Mouse (Mus musculus) forebrain, postnatal 0 days (tissue): Measurements from ENCODE around the gene Nr5a2. TPM values are rescaled to one million over a fixed set of nuclear protein-coding genes. Genes with fewer than 3 reads are reported as not detected.

Experiments used
- ATAC-seq: fragments of 200-750 bp; cut with Nextera tagmentation; 2 replicates; pipeline ENCODE4 v1.8.0; 2017; ENCODE audit warnings: mild to moderate bottlenecking, moderate library complexity
- DNase-seq: peaks from one replicate; pipeline ENCODE4 v3.0.0-alpha.2; 2015
- H3K27ac ChIP-seq: fragments of 300-500 bp; sonication (generic); 2 replicates; pipeline ENCODE4 v1.5.1; 2014; ENCODE audit warnings: low read depth, mild to moderate bottlenecking, antibody characterized with exemption, low read length, moderate library complexity, mixed read lengths
- H3K27me3 ChIP-seq: fragments of 300-500 bp; sonication (generic); 2 replicates; pipeline ENCODE4 v1.6.1; 2014; ENCODE audit warnings: mild to moderate bottlenecking, low read length, mixed read lengths; ENCODE audit not compliant: insufficient read depth
- H3K36me3 ChIP-seq: fragments of 300-500 bp; sonication (generic); 2 replicates; pipeline ENCODE4 v1.6.1; 2014; ENCODE audit warnings: mild to moderate bottlenecking, moderate library complexity; ENCODE audit not compliant: insufficient read depth
- H3K4me1 ChIP-seq: fragments of 300-500 bp; sonication (generic); 2 replicates; pipeline ENCODE4 v1.6.1; 2014; ENCODE audit warnings: antibody characterized with exemption; ENCODE audit not compliant: insufficient read depth
- H3K4me2 ChIP-seq: fragments of 300-500 bp; sonication (generic); 2 replicates; pipeline ENCODE4 v1.6.1; 2014; ENCODE audit warnings: low read depth, mild to moderate bottlenecking, moderate library complexity
- H3K4me3 ChIP-seq: fragments of 300-500 bp; sonication (generic); 2 replicates; pipeline ENCODE4 v1.5.1; 2014; ENCODE audit warnings: low read depth, low read length, mixed read lengths
- H3K9ac ChIP-seq: fragments of 300-500 bp; sonication (generic); 2 replicates; pipeline ENCODE4 v1.6.1; 2014; ENCODE audit warnings: mild to moderate bottlenecking
- H3K9me3 ChIP-seq: fragments of 300-500 bp; sonication (generic); 2 replicates; pipeline ENCODE4 v1.6.1; 2016; ENCODE audit warnings: low read length
- CTCF ChIP-seq: sonication (generic); IDR thresholded peaks from 2 replicates; pipeline ENCODE4 v1.5.1; 2016; ENCODE audit warnings: antibody characterized with exemption, control low read depth, low read depth
- WGBS: fragments of 180-500 bp; shearing (Covaris S2); extraction: QIAGEN DNeasy Blood & Tissue Kit; methylation state at CpG from one replicate; pipeline ENCODE4 v1.1.7; 2014; 5-methylcytosine and 5-hydroxymethylcytosine counted together
- polyA plus RNA-seq: library from polyadenylated mRNA; unstranded; fragments of >200 nt; fragmentation: Nextera tagmentation; extraction: Ambion mirVana; gene quantifications from 2 replicates; pipeline ENCODE4 v1.2.1, GENCODE M21; 2015
- total RNA-seq: library from RNA; depleted of rRNA; stranded (reverse); fragments of >200 nt; gene quantifications from 2 replicates; pipeline ENCODE4 v1.2.3, GENCODE M21; 2014

Nr5a2 gene
- total and polyA plus RNA-seq, 2 experiments from 2014 or later, result 0.13 to 0.57 TPM

GRCm38 (mm10) chr1:136948511-136949275 lies 11.6 kb downstream of the Nr5a2 start:
- peak overlapping the region; percentile 36 for H3K4me3 ChIP-seq
- H3K4me1 ChIP-seq, result peaks cover 12% of the 10 kb centered on the region
- WGBS, result 2% methylated on average over 60 of the region's 61 CpGs
- 0 out of 2 replicates have a peak, but pooled peaks have one; percentile 9 for TF ChIP-seq CTCF
- peak; percentile 60; the same call in 1 of the 2 replicates for ATAC-seq
- H3K36me3 ChIP-seq, result no peaks in the 10 kb centered on the region
- H3K27me3 ChIP-seq, result peaks cover 79% of the 10 kb centered on the region
- H3K27ac ChIP-seq, result no peak overlapping the region
- peak overlapping the region; percentile 35 for H3K9ac ChIP-seq
- peak; percentile 58 for DNase-seq
- H3K4me2 ChIP-seq, result peak overlapping the region; percentile 76
- no peaks in the 10 kb centered on the region for H3K9me3 ChIP-seq

DNA sequence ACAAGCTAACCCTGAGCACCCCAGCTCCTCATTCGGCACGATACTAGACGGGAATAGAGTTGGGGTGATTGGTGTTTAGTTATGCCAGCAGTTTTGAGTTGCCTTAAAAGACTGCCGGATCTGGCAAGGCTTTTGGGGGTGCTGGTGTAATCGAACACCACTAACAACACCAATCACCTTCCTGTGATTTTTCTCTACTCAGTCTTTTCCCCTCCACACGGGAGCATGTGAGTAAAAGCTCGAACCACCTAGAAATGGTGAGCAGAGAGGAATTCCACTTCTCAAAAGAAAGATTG lies 12.2 kb downstream of the Nr5a2 start:
- Histone ChIP-seq H3K27me3 (peaks cover 79% of the 10 kb centered on the region), H3K4me3 (peak overlapping the region; percentile 36; the same call in 1 of the 2 replicates), H3K4me2 (no peak overlapping the region; the same call in 1 of the 2 replicates), H3K4me1 (peaks cover 12% of the 10 kb centered on the region), H3K27ac (no peak overlapping the region), H3K36me3 (no peaks in the 10 kb centered on the region), H3K9me3 (no peaks in the 10 kb centered on the region), H3K9ac (no peak overlapping the region)
- 2% methylated on average over 7 of the region's 7 CpGs for WGBS
- no peak for TF ChIP-seq CTCF
- DNase-seq (no peak), ATAC-seq (no peak)

- Histone ChIP-seq H3K27me3 (peaks cover 79% of the 10 kb centered on the region), H3K36me3 (no peaks in the 10 kb centered on the region), H3K4me1 (peaks cover 12% of the 10 kb centered on the region), H3K4me2 (no peak overlapping the region), H3K27ac (no peak overlapping the region), H3K9ac (no peak overlapping the region), H3K9me3 (no peaks in the 10 kb centered on the region), H3K4me3 (peak overlapping the region; percentile 5; the same call in 1 of the 2 replicates)
- DNase-seq (peak; percentile 34), ATAC-seq (no peak)
- no peak for TF ChIP-seq CTCF
- 4% methylated on average over 20 of the region's 20 CpGs for WGBS
These were observed 12.7 kb downstream of the Nr5a2 start for GRCm38 (mm10) chr1:136947394-136948126.

DNA sequence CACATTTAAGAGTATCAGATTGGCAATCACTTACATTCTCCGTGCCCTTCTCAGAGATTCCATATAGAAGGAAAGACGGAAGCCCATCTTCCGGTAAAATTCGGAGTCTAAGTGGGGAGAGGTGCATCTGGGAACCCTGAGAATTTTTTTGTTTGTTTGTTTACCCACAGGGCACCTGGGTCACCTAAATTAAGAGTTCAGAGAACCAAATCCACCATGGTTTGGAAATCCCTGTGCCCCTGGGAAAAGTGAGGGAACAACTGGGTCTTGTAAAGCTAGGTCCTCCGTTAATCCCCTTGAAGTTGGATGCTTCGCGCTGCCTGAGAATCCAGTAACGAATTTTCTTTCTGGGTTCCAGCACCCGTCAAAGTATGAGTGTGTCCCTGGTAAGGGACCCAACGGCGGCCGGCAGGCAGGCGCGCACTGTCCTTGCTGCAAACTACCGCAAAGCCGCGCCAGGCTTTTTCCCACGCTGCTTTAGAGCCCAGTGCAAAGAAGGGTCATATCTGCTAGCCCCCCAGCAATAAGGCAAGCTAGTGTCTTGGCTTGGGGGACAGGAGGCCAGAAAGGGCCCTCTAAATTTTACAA lies 13.3 kb downstream of the Nr5a2 start:
- peaks cover 8% of the 10 kb centered on the region for H3K4me1 ChIP-seq
- H3K4me3 ChIP-seq, result no peak overlapping the region
- no peak for TF ChIP-seq CTCF
- DNase-seq (peak; percentile 55), ATAC-seq (no peak)
- H3K27ac ChIP-seq, result no peak overlapping the region
- H3K9ac ChIP-seq, result no peak overlapping the region
- 4% methylated on average over 18 of the region's 18 CpGs for WGBS
- H3K36me3 ChIP-seq, result no peaks in the 10 kb centered on the region
- peaks cover 75% of the 10 kb centered on the region for H3K27me3 ChIP-seq
- no peak overlapping the region for H3K4me2 ChIP-seq
- H3K9me3 ChIP-seq, result no peaks in the 10 kb centered on the region

- no peak for TF ChIP-seq CTCF
- Histone ChIP-seq H3K9me3 (no peaks in the 10 kb centered on the region), H3K27ac (no peak overlapping the region), H3K4me1 (peaks cover 8% of the 10 kb centered on the region), H3K4me3 (no peak overlapping the region), H3K9ac (no peak overlapping the region), H3K36me3 (no peaks in the 10 kb centered on the region), H3K27me3 (peaks cover 70% of the 10 kb centered on the region), H3K4me2 (no peak overlapping the region)
- ATAC-seq, result no peak
- WGBS, result 0% methylated on average over 8 of the region's 8 CpGs
- no peak for DNase-seq
These were observed 13.8 kb downstream of the Nr5a2 start for GRCm38 (mm10) chr1:136946404-136946803.

GRCm38 (mm10) chr1:136945876-136946275 lies 14.4 kb downstream of the Nr5a2 start:
- H3K4me2 ChIP-seq, result no peak overlapping the region
- peaks cover 8% of the 10 kb centered on the region for H3K4me1 ChIP-seq
- no peak overlapping the region for H3K9ac ChIP-seq
- TF ChIP-seq CTCF, result no peak
- H3K9me3 ChIP-seq, result no peaks in the 10 kb centered on the region
- no peak for DNase-seq
- no peaks in the 10 kb centered on the region for H3K36me3 ChIP-seq
- H3K27me3 ChIP-seq, result peaks cover 65% of the 10 kb centered on the region
- no peak for ATAC-seq
- WGBS, result 4% methylated on average over 10 of the region's 10 CpGs
- no peak overlapping the region for H3K4me3 ChIP-seq
- no peak overlapping the region for H3K27ac ChIP-seq

- H3K4me1 ChIP-seq, result peaks cover 8% of the 10 kb centered on the region
- ATAC-seq (no peak), DNase-seq (no peak)
- no peak overlapping the region for H3K4me3 ChIP-seq
- H3K9ac ChIP-seq, result no peak overlapping the region
- WGBS, result 3% methylated on average over 7 of the region's 7 CpGs
- no peak for TF ChIP-seq CTCF
- H3K9me3 ChIP-seq, result no peaks in the 10 kb centered on the region
- H3K4me2 ChIP-seq, result no peak overlapping the region
- H3K27ac ChIP-seq, result no peak overlapping the region
- H3K36me3 ChIP-seq, result no peaks in the 10 kb centered on the region
- H3K27me3 ChIP-seq, result peaks cover 60% of the 10 kb centered on the region
These were observed 14.8 kb downstream of the Nr5a2 start for GRCm38 (mm10) chr1:136945426-136945825.
